Mouse (Mus musculus) CH12.LX (cell line): Measurements from ENCODE around the gene Sestd1. TPM values are rescaled to one million over a fixed set of nuclear protein-coding genes. Genes with fewer than 3 reads are reported as not detected.

ENCODE experiments used
- DNase-seq: peaks from one replicate; pipeline ENCODE4 v3.0.0-alpha.2; 2013; ENCODE audit errors: extremely low read depth
- H3K27ac ChIP-seq: 2 replicates; pipeline ENCODE4 v1.5.1; 2012; ENCODE audit warnings: low read depth, mild to moderate bottlenecking, control low read depth, moderate library complexity; ENCODE audit not compliant: insufficient read depth
- H3K27me3 ChIP-seq: replicated peaks from 2 replicates; pipeline ENCODE3; 2012; ENCODE audit warnings: inconsistent platforms
- H3K36me3 ChIP-seq, 2 experiments: replicated peaks in 1 of 2; 2 replicates each; pipeline versions ENCODE3 to v1.6.1; 2012; ENCODE audit warnings: inconsistent platforms in 1 of 2, low read length in 1 of 2, mild to moderate bottlenecking in 1 of 2, mixed read lengths in 1 of 2, moderate library complexity in 1 of 2; ENCODE audit not compliant: control insufficient read depth in 1 of 2, insufficient read depth in 1 of 2
- H3K4me1 ChIP-seq, 2 experiments: 2 replicates each; pipeline ENCODE4 v1.6.1; 2012; ENCODE audit warnings: inconsistent platforms in 1 of 2, moderate library complexity in 1 of 2; ENCODE audit not compliant: insufficient read depth in 2 of 2, control insufficient read depth in 1 of 2
- H3K4me2 ChIP-seq: 2 replicates; pipeline ENCODE4 v1.6.1; 2012; ENCODE audit warnings: low read depth, mild to moderate bottlenecking, control low read depth; ENCODE audit not compliant: poor library complexity, insufficient read depth, severe bottlenecking
- H3K4me3 ChIP-seq, 3 experiments: fragments of 150-350 bp in 1 of 3; sonication (generic) in 1 of 3; replicated peaks in 1 of 3; 2 replicates each; pipeline versions ENCODE3 to v1.5.1; 2011 to 2012; ENCODE audit warnings: low read depth in 2 of 3, low read length in 2 of 3, mild to moderate bottlenecking in 2 of 3, moderate library complexity in 2 of 3, control low read depth in 1 of 3, improper control_type of control experiment in 1 of 3, inconsistent platforms in 1 of 3, mixed read lengths in 1 of 3; ENCODE audit not compliant: poor library complexity in 1 of 3
- H3K79me2 ChIP-seq: replicated peaks from 2 replicates; pipeline ENCODE4 v1.6.1; 2012; ENCODE audit warnings: mild to moderate bottlenecking, moderate library complexity; ENCODE audit not compliant: control insufficient read depth, poor library complexity, insufficient read depth, severe bottlenecking; ENCODE audit errors: extremely low read depth
- H3K9ac ChIP-seq: 2 replicates; pipeline ENCODE4 v1.6.1; 2012; ENCODE audit warnings: low read depth, mild to moderate bottlenecking, control low read depth, moderate library complexity; ENCODE audit not compliant: insufficient read depth
- H3K9me3 ChIP-seq: replicated peaks from 2 replicates; pipeline ENCODE3; 2012; ENCODE audit warnings: low read length, inconsistent platforms, mixed read lengths
- BHLHE40 ChIP-seq: IDR thresholded peaks from 2 replicates; pipeline ENCODE4 v1.6.1; 2011; ENCODE audit warnings: mild to moderate bottlenecking, low read depth, low read length, improper control_type of control experiment
- CHD2 ChIP-seq: IDR thresholded peaks from 2 replicates; pipeline ENCODE4 v1.6.1; 2011; ENCODE audit warnings: low read length, improper control_type of control experiment
- IRF4 ChIP-seq: IDR thresholded peaks from 2 replicates; pipeline ENCODE4 v1.6.1; 2014; ENCODE audit warnings: low read depth, mild to moderate bottlenecking, inconsistent platforms, low read length, improper control_type of control experiment
- JUN ChIP-seq: IDR thresholded peaks from 2 replicates; pipeline ENCODE4 v1.6.1; 2011; ENCODE audit warnings: low read depth, mild to moderate bottlenecking, low read length, improper control_type of control experiment, moderate library complexity; ENCODE audit not compliant: insufficient read depth
- KAT2A ChIP-seq: IDR thresholded peaks from 2 replicates; pipeline ENCODE4 v1.6.1; 2012; ENCODE audit warnings: low read length, improper control_type of control experiment, inconsistent platforms; ENCODE audit not compliant: insufficient replicate concordance
- MXI1 ChIP-seq: IDR thresholded peaks from 2 replicates; pipeline ENCODE4 v1.6.1; 2011; ENCODE audit warnings: mild to moderate bottlenecking, low read depth, low read length, improper control_type of control experiment
- MYC ChIP-seq: IDR thresholded peaks from 2 replicates; pipeline ENCODE4 v1.6.1; 2011; ENCODE audit warnings: low read depth, mild to moderate bottlenecking, improper control_type of control experiment, low read length
- PAX5 ChIP-seq: IDR thresholded peaks from 2 replicates; pipeline ENCODE4 v1.6.1; 2012; ENCODE audit warnings: low read length, inconsistent platforms, mixed read lengths
- RAD21 ChIP-seq: IDR thresholded peaks from 2 replicates; pipeline ENCODE4 v1.6.1; 2011; ENCODE audit warnings: low read depth, mild to moderate bottlenecking, low read length, improper control_type of control experiment, moderate library complexity
- SIN3A ChIP-seq: IDR thresholded peaks from 2 replicates; pipeline ENCODE4 v1.6.1; 2012; ENCODE audit warnings: low read length, improper control_type of control experiment, inconsistent platforms
- TCF12 ChIP-seq: IDR thresholded peaks from 2 replicates; pipeline ENCODE4 v1.6.1; 2014; ENCODE audit warnings: low read depth, mild to moderate bottlenecking, inconsistent platforms, low read length, improper control_type of control experiment
- USF1 ChIP-seq: IDR thresholded peaks from 2 replicates; pipeline ENCODE4 v1.6.1; 2014; ENCODE audit warnings: low read depth, mild to moderate bottlenecking, inconsistent platforms, low read length, improper control_type of control experiment
- USF2 ChIP-seq: conservative IDR thresholded peaks from 2 replicates; pipeline ENCODE4 v1.6.1; 2011; ENCODE audit warnings: low read depth, low read length, improper control_type of control experiment
- ZKSCAN1 ChIP-seq: IDR thresholded peaks from 2 replicates; pipeline ENCODE4 v1.6.1; 2012; ENCODE audit warnings: low read depth, inconsistent platforms, low read length, improper control_type of control experiment, borderline replicate concordance
- ZNF384 ChIP-seq: IDR thresholded peaks from 2 replicates; pipeline ENCODE4 v1.6.1; 2012; ENCODE audit warnings: low read depth, low read length, improper control_type of control experiment, inconsistent platforms
- dilution Hi-C: fragments of 300-500 bp; cut with MboI; formaldehyde crosslinking; loops from 2 replicates; pipeline ENCODE4 v1.14.3; 2020; ENCODE audit warnings: low sequenced_read_pairs; ENCODE audit not compliant: extremely low pct_unique_long_range_greater_than_20kb, extremely low pct_ligation_motif_present
- in situ Hi-C: fragments of 300-500 bp; cut with MboI; formaldehyde crosslinking; loops from 3 replicates; pipeline ENCODE4 v1.14.3; 2019; ENCODE audit warnings: low sequenced_read_pairs, low pct_ligation_motif_present, low pct_unique_long_range_greater_than_20kb, mixed read lengths
- polyA plus RNA-seq: library from polyadenylated mRNA; unstranded; fragments of >175 nt; gene quantifications from 2 replicates; pipeline ENCODE4 v1.2.1, GENCODE M21; 2012; ENCODE audit warnings: low read depth; ENCODE audit not compliant: insufficient read length
- total RNA-seq, 2 experiments: library from RNA; depleted of rRNA; stranded (reverse); fragments of 300-350 nt in 1 of 2; fragments of >200 nt in 1 of 2; gene quantifications; 2 replicates each; pipeline ENCODE4 v1.2.3; 2012 to 2014

The Sestd1 gene
- total and polyA plus RNA-seq, 3 experiments = not detected

- no peak overlapping the region for H3K4me2 ChIP-seq
- dilution Hi-C loops (no loop called here), in situ Hi-C loops (no loop called here)
- TF ChIP-seq JUN (no peak), MXI1 (no peak), PAX5 (no peak), CHD2 (no peak), SIN3A (no peak), BHLHE40 (no peak), IRF4 (no peak), USF2 (no peak), ZNF384 (no peak), USF1 (no peak)
- H3K27ac ChIP-seq = no peak overlapping the region
- no peaks in the 10 kb centered on the region for H3K79me2 ChIP-seq
- no peaks in the 10 kb centered on the region for H3K27me3 ChIP-seq
- H3K4me3 ChIP-seq = no peak overlapping the region
- peaks cover 87% of the 10 kb centered on the region for H3K9me3 ChIP-seq
- no peak for DNase-seq
- no peak overlapping the region for H3K9ac ChIP-seq
- no peaks in the 10 kb centered on the region for H3K4me1 ChIP-seq
- H3K36me3 ChIP-seq = no peaks in the 10 kb centered on the region
Observed at GRCm38 (mm10) chr2:77268612-77269239, 11.7 kb downstream of the Sestd1 start.

- H3K79me2 ChIP-seq = no peaks in the 10 kb centered on the region
- H3K27ac ChIP-seq = no peak overlapping the region
- H3K4me3 ChIP-seq = no peak overlapping the region
- no peak for TF ChIP-seq KAT2A
- no peak for TF ChIP-seq IRF4
- no peak overlapping the region for H3K4me2 ChIP-seq
- no peaks in the 10 kb centered on the region for H3K4me1 ChIP-seq
- no peak for DNase-seq
- no peaks in the 10 kb centered on the region for H3K36me3 ChIP-seq
- dilution Hi-C loops (no loop called here), in situ Hi-C loops (no loop called here)
- H3K9ac ChIP-seq = no peak overlapping the region
- peaks cover 84% of the 10 kb centered on the region for H3K9me3 ChIP-seq
- no peaks in the 10 kb centered on the region for H3K27me3 ChIP-seq
Observed at GRCm38 (mm10) chr2:77266931-77267330, 13.5 kb downstream of the Sestd1 start.

GRCm38 (mm10) chr2:77266011-77266410 lies 14.4 kb downstream of the Sestd1 start:
- no peak overlapping the region for H3K27ac ChIP-seq
- H3K9me3 ChIP-seq = peaks cover 81% of the 10 kb centered on the region
- no peak overlapping the region for H3K4me2 ChIP-seq
- TF ChIP-seq ZKSCAN1 (no peak), USF2 (no peak), TCF12 (no peak), MYC (no peak), RAD21 (no peak), BHLHE40 (no peak)
- H3K4me1 ChIP-seq = no peaks in the 10 kb centered on the region
- H3K4me3 ChIP-seq = no peak overlapping the region
- no peaks in the 10 kb centered on the region for H3K36me3 ChIP-seq
- dilution Hi-C loops (no loop called here), in situ Hi-C loops (no loop called here)
- H3K79me2 ChIP-seq = no peaks in the 10 kb centered on the region
- no peak overlapping the region for H3K9ac ChIP-seq
- no peaks in the 10 kb centered on the region for H3K27me3 ChIP-seq
- DNase-seq = no peak
